Mouse (Mus musculus): Measurements from ENCODE around the gene Prap1.

DNA sequence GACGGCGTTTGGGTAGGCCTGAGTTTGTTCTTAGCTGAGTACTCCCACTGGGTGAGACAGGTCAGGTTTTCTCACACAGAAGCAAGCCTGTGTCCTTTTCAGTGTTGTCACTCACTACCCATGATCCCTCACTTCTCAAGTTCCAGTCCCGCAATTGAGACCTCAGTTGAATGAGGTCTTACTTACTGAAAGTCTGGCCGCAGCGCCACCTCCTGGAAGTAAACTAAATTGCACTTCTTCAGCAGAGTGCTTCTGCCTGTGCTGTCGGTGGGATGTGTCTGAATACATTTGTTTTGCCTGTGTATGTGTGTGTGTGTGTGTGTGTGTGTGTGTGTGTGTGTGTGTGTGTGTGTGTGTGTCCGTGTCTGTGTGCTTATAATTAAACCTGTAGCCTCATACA lies 30.1 kb upstream of the Prap1 start:
- peak; percentile 70 for TF ChIP-seq CTCF (conservative IDR thresholded peaks at IDR 0.05; ENCODE audit: low read length)
- no peak for TF ChIP-seq POU5F1 (IDR thresholded peaks at IDR 0.05; ENCODE audit: borderline replicate concordance, low read length)
- no peak for TF ChIP-seq NANOG (IDR thresholded peaks at IDR 0.05; ENCODE audit: borderline replicate concordance, low read length)
